Mouse (Mus musculus) cortical plate, adult 2 months (tissue): ENCODE results near the gene Auts2.

Experiments used
- CTCF ChIP-seq: fragments of 200-500 bp; IDR thresholded peaks from 2 replicates; pipeline ENCODE4 v1.5.1; 2011; ENCODE audit warnings: mild to moderate bottlenecking, control low read depth, low read length; ENCODE audit not compliant: insufficient read depth; ENCODE audit errors: extremely low read depth
- POLR2A ChIP-seq: fragments of 200-500 bp; IDR thresholded peaks from 2 replicates; pipeline ENCODE4 v1.6.1; 2011; ENCODE audit warnings: mild to moderate bottlenecking, low read length, control low read depth; ENCODE audit not compliant: insufficient read depth; ENCODE audit errors: extremely low read depth

DNA sequence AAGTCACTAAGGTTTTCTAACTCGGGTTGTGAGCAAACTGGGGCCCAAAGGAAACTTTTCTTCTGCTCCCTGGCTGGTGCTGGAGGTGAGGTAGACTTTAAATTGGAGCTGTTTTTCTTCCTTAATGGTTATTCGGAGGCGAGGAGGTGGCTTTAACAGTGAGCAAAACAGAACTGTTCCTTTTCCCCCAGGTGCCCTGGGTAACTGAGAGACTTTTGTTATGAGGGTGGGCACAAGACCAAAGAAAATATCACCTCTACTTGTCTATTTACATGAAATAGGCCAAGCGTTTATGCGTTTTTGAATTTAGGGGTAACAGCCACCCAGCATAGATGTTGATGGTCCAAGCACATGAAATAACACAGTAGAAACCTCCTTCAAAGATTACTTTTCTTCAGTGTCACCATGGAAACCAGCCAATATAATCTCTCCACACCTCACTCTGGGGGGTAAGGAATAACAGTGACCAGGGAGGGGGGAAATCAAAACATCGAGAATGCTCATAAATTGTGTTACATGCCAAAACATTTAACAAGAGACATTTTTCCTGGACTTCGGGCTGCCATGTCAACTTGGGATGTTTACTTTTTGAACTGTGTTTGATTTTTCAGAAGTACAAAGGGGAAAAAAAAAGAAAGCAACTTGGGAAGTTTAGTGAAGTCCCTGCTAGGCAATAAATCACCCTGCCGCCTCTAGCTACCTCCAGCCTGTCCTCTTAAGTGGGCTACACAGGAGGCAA is 832.2 kb downstream of the Auts2 start:
- TF ChIP-seq CTCF: no peak
- no peak for TF ChIP-seq POLR2A
